ENCODE assay signal across 10 mouse cellular contexts in genomic region chr16:89818661-89819060, GRCm38 (mm10).
A peak's percentile ranks its signal among the peaks of the same experiment; 100 is the strongest.
DNase-seq lines count a peak whose midpoint lies in the region; ATAC-seq and TF ChIP-seq lines count a peak whose summit lies in the region.
"Had no signal": no experiment of that assay in that cellular context is flagged by ENCODE, and none has a peak within 500 bp of the region (broad histone marks: within the 10 kb centered on the region; RNA-seq: fewer than 3 reads in every experiment).

No protein-coding gene starts in this region.

- H3K4me2 ChIP-seq in forebrain, embryonic 11.5 days (ENCODE audit: low read depth, low read length, severe bottlenecking) = peak overlapping the region; percentile 90; the same call in 1 of the 2 replicates
- H3K4me2 ChIP-seq in intestine, embryonic 16.5 days (ENCODE audit: low read depth, low read length) = peak overlapping the region; percentile 76
- peak overlapping the region; percentile 83 for H3K4me2 ChIP-seq in neural tube, embryonic 14.5 days (ENCODE audit: low read depth, low read length)

- no peak for TF ChIP-seq CTCF in left cerebral cortex, adult 2 months (IDR thresholded peaks at IDR 0.05)

- H3K4me3 ChIP-seq in left cerebral cortex, adult 2 months = peak overlapping the region; percentile 44
- H3K4me3 ChIP-seq in forebrain, embryonic 11.5 days (ENCODE audit: low read depth, low read length) = no peak overlapping the region
- no peak overlapping the region for H3K4me3 ChIP-seq in intestine, embryonic 16.5 days (ENCODE audit: low read length)
- no peak overlapping the region for H3K4me3 ChIP-seq in neural tube, embryonic 14.5 days (ENCODE audit: low read depth, low read length)

- peaks cover 16% of the 10 kb centered on the region; the same call in 1 of the 2 replicates for H3K4me1 ChIP-seq in forebrain, embryonic 11.5 days (replicated peaks; ENCODE audit: control insufficient read depth, insufficient read depth, low read length)
- peaks cover 7% of the 10 kb centered on the region; the same call in 1 of the 2 replicates for H3K4me1 ChIP-seq in intestine, embryonic 16.5 days (ENCODE audit: control insufficient read depth, insufficient read depth, low read length)
- H3K4me1 ChIP-seq in neural tube, embryonic 14.5 days (ENCODE audit: control insufficient read depth, insufficient read depth, low read length) = peaks cover 11% of the 10 kb centered on the region; the same call in 1 of the 2 replicates

- peak overlapping the region; percentile 73 for H3K27ac ChIP-seq in left cerebral cortex, adult 2 months
- H3K27ac ChIP-seq in forebrain, embryonic 11.5 days (ENCODE audit: low read depth, low read length) = no peak overlapping the region
- H3K27ac ChIP-seq in intestine, embryonic 16.5 days (ENCODE audit: low read length) = no peak overlapping the region
- H3K27ac ChIP-seq in neural tube, embryonic 14.5 days (ENCODE audit: low read depth, low read length) = no peak overlapping the region
- H3K27ac ChIP-seq: limb, embryonic 15.5 days had no signal

- H3K9ac ChIP-seq in forebrain, embryonic 11.5 days (ENCODE audit: low read length) = no peak overlapping the region
- no peak overlapping the region for H3K9ac ChIP-seq in intestine, embryonic 16.5 days (ENCODE audit: low read depth, low read length)
- no peak overlapping the region for H3K9ac ChIP-seq in neural tube, embryonic 14.5 days (replicated peaks; ENCODE audit: low read depth, low read length)

- H3K36me3 ChIP-seq in forebrain, embryonic 11.5 days (ENCODE audit: control insufficient read depth, insufficient read depth, low read length) = no peaks in the 10 kb centered on the region
- H3K36me3 ChIP-seq in intestine, embryonic 16.5 days (ENCODE audit: control insufficient read depth, insufficient read depth, low read length) = no peaks in the 10 kb centered on the region
- no peaks in the 10 kb centered on the region for H3K36me3 ChIP-seq in neural tube, embryonic 14.5 days (ENCODE audit: control insufficient read depth, insufficient read depth, low read length)

- no peak for DNase-seq in left cerebral cortex, adult 2 months (ENCODE audit: extremely low spot score in 1 of 2, low spot score in 2 of 2)
- DNase-seq in left cerebral cortex, postnatal 25 days (ENCODE audit: low spot score in 2 of 2) = no peak
- no peak for DNase-seq in forebrain, embryonic 11.5 days (ENCODE audit: low spot score)
- DNase-seq in embryo, embryonic 11 days = no peak
- DNase-seq in spleen, postnatal 14 days (ENCODE audit: low spot score in 2 of 2) = no peak
- DNase-seq: cerebellum, postnatal 36 days; kidney, adult 9 months had no signal

- peaks cover 6% of the 10 kb centered on the region for H3K27me3 ChIP-seq in forebrain, embryonic 11.5 days (ENCODE audit: control insufficient read depth, insufficient read depth, low read length)
- no peaks in the 10 kb centered on the region for H3K27me3 ChIP-seq in intestine, embryonic 16.5 days (replicated peaks; ENCODE audit: control insufficient read depth, insufficient read depth, low read length)
- H3K27me3 ChIP-seq in neural tube, embryonic 14.5 days (ENCODE audit: control insufficient read depth, insufficient read depth, low read length) = no peaks in the 10 kb centered on the region

- WGBS in forebrain, embryonic 11.5 days = 19% methylated on average over 4 of the region's 4 CpGs
- 50% methylated on average over 4 of the region's 4 CpGs for WGBS in intestine, embryonic 16.5 days
- WGBS in neural tube, embryonic 14.5 days = 27% methylated on average over 4 of the region's 4 CpGs

- no peaks in the 10 kb centered on the region for H3K9me3 ChIP-seq in forebrain, embryonic 11.5 days (ENCODE audit: control insufficient read depth, low read length)
- H3K9me3 ChIP-seq in intestine, embryonic 16.5 days (ENCODE audit: control insufficient read depth, low read length) = no peaks in the 10 kb centered on the region
- H3K9me3 ChIP-seq in neural tube, embryonic 14.5 days (ENCODE audit: control insufficient read depth, low read length) = no peaks in the 10 kb centered on the region
- H3K9me3 ChIP-seq: limb, embryonic 15.5 days had no signal

- ATAC-seq in forebrain, embryonic 11.5 days (replicated peaks; ENCODE audit: low FRiP score) = no peak
- no peak for ATAC-seq in intestine, embryonic 16.5 days
- ATAC-seq in neural tube, embryonic 14.5 days (ENCODE audit: low read depth) = no peak

- intact Hi-C loops in left cerebral cortex, adult 2 months (cut with DNase I) = loop anchor here (5.0 kb wide), 1 partner anchor 41 kb away; no protein-coding TSS in a partner anchor
- intact Hi-C loops in left cerebral cortex, postnatal 25 days (cut with DNase I) = no loop called here
